Mouse (Mus musculus): ENCODE results near the gene Zfp12. TPM values are rescaled to one million over a fixed set of nuclear protein-coding genes. Genes with fewer than 3 reads are reported as not detected.

Zfp12 gene
- polyA plus RNA-seq, 1 experiment: 12.4 TPM

DNA sequence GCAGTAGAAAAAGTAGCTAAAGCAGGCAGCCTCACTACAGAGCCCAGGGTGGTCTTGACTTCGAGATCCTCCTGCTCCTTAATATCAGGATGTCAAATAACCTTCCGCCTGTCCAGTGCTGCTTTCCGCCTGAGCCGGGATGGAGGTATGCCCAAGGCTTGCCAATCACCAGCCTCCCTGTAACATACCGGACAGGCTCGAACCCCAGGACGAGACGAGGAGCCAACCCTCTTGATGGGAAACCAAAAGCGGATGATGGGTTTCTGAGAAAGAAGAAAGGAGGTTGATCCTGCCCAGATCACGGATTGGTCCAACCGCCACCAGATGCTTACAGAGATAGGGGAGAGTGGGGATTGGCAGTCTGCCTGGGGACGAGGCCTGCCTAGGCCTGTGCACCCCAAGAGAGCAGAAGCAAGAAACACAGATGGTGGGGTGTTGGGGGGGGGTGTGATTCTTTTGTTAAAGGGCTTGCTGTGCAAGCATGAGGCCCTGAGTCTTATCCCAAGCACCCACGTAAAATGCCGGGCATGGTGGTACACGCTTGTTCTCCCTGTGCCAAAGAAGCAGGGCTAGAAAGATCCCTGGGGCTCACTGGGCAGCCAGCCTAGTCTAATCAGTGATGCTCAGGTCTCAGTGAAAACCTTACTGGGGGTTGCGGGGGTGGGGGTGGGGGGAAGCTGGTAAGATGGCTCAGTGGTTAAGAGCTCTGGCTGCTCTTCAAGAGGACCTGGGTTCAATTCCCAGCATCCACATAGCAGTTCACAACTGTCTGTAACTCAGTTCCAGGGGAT lies 37.8 kb downstream of the Zfp12 start:
- no peaks in the 10 kb centered on the region for H3K4me1 ChIP-seq (ENCODE audit: control insufficient read depth, insufficient read depth, low read length)
- no peak for TF ChIP-seq POLR2A (IDR thresholded peaks at IDR 0.05; ENCODE audit: insufficient read depth, low read length)
- no peak overlapping the region for H3K27ac ChIP-seq (ENCODE audit: insufficient read depth, low read length)
- no peak overlapping the region for H3K4me3 ChIP-seq (ENCODE audit: low read depth, low read length)
- H3K9me3 ChIP-seq (replicated peaks; ENCODE audit: control insufficient read depth, insufficient read depth, low read length, poor library complexity, severe bottlenecking): no peaks in the 10 kb centered on the region
- H3K9ac ChIP-seq (ENCODE audit: low read depth, poor library complexity, severe bottlenecking): no peak overlapping the region
- H3K27me3 ChIP-seq (ENCODE audit: control insufficient read depth, insufficient read depth, low read length, poor library complexity, severe bottlenecking): peaks cover 2% of the 10 kb centered on the region; the same call in 1 of the 2 replicates
- no peaks in the 10 kb centered on the region for H3K36me3 ChIP-seq (ENCODE audit: control insufficient read depth, insufficient read depth, low read length, poor library complexity, severe bottlenecking)

DNA sequence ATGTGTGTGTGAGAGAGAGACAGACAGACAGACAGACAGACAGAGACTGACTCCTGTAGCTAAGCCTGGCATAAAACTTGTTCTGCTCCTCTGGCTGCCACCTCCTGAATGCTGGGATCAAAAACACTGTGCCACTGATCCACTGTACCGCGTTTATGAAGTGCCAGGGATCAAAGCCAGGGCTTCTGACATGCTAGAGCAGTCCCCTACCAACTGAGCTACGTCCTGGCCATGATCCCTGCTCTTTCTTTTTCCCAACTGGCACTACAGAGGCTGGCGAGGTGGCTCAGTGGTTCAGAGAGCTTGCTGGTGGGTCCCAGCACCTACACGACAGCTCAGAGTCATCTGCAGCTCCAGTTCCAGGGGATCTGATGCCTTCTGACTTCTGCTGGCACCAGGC lies 40.8 kb downstream of the Zfp12 start:
- Histone ChIP-seq H3K36me3 (ENCODE audit: control insufficient read depth, insufficient read depth, low read length, poor library complexity, severe bottlenecking) (no peaks in the 10 kb centered on the region), H3K9ac (ENCODE audit: low read depth, poor library complexity, severe bottlenecking) (no peak overlapping the region), H3K27me3 (ENCODE audit: control insufficient read depth, insufficient read depth, low read length, poor library complexity, severe bottlenecking) (no peaks in the 10 kb centered on the region), H3K9me3 (replicated peaks; ENCODE audit: control insufficient read depth, insufficient read depth, low read length, poor library complexity, severe bottlenecking) (no peaks in the 10 kb centered on the region), H3K4me1 (ENCODE audit: control insufficient read depth, insufficient read depth, low read length) (no peaks in the 10 kb centered on the region), H3K27ac (ENCODE audit: insufficient read depth, low read length) (no peak overlapping the region), H3K4me3 (ENCODE audit: low read depth, low read length) (no peak overlapping the region)
- TF ChIP-seq POLR2A (IDR thresholded peaks at IDR 0.05; ENCODE audit: insufficient read depth, low read length) (no peak), CTCF (IDR thresholded peaks at IDR 0.05; ENCODE audit: low read depth, low read length) (no peak), EP300 (IDR thresholded peaks at IDR 0.05; ENCODE audit: insufficient read depth, low read depth, low read length) (no peak)

DNA sequence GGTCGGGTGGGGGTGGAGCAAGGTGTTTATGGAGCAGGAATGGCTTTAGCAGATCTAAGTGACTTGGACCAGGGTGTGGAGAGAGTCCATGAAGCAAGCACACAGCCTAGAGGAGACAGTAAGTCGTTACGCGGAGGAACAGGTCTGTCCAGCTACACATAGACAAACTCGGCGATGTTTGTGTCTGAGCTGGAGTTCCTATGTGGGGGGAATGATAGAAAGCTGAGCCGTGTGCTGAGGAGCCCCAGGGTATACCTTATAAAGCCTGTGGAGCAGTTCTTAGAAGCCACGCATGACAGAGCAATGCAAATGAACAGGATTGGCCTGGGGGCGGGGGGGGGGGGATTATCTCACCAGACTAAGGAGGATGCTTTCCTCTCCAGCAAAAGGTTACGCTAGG lies 44.3 kb downstream of the Zfp12 start:
- H3K27ac ChIP-seq (ENCODE audit: insufficient read depth, low read length): no peak overlapping the region
- TF ChIP-seq POLR2A (IDR thresholded peaks at IDR 0.05; ENCODE audit: insufficient read depth, low read length) (no peak), EP300 (IDR thresholded peaks at IDR 0.05; ENCODE audit: insufficient read depth, low read depth, low read length) (no peak), CTCF (IDR thresholded peaks at IDR 0.05; ENCODE audit: low read depth, low read length) (no peak)
- no peak overlapping the region for H3K4me3 ChIP-seq (ENCODE audit: low read depth, low read length)
- no peak overlapping the region for H3K9ac ChIP-seq (ENCODE audit: low read depth, poor library complexity, severe bottlenecking)
- H3K36me3 ChIP-seq (ENCODE audit: control insufficient read depth, insufficient read depth, low read length, poor library complexity, severe bottlenecking): no peaks in the 10 kb centered on the region
- H3K27me3 ChIP-seq (ENCODE audit: control insufficient read depth, insufficient read depth, low read length, poor library complexity, severe bottlenecking): no peaks in the 10 kb centered on the region
- H3K9me3 ChIP-seq (replicated peaks; ENCODE audit: control insufficient read depth, insufficient read depth, low read length, poor library complexity, severe bottlenecking): no peaks in the 10 kb centered on the region
- H3K4me1 ChIP-seq (ENCODE audit: control insufficient read depth, insufficient read depth, low read length): no peaks in the 10 kb centered on the region

DNA sequence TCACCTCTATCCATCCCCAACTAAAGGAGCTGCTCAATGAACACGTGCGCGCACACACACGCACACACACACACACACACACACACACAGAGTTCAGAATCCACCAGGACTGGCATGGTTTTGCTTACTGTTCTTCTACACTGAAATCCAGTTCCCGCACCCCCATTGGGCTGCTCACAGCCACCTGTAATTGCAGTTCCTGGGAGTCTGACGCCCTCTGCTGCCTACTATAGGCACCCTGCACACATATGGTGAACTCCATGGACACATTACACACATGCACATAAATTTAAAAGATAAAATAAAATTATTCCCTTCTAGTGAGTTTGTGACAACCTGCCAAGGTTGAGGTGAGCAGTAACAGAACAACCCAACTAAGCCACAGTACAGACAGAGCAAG lies 49.8 kb downstream of the Zfp12 start:
- Histone ChIP-seq H3K27ac (ENCODE audit: insufficient read depth, low read length) (no peak overlapping the region), H3K27me3 (ENCODE audit: control insufficient read depth, insufficient read depth, low read length, poor library complexity, severe bottlenecking) (no peaks in the 10 kb centered on the region), H3K9ac (ENCODE audit: low read depth, poor library complexity, severe bottlenecking) (no peak overlapping the region), H3K9me3 (replicated peaks; ENCODE audit: control insufficient read depth, insufficient read depth, low read length, poor library complexity, severe bottlenecking) (no peaks in the 10 kb centered on the region), H3K4me3 (ENCODE audit: low read depth, low read length) (no peak overlapping the region), H3K4me1 (ENCODE audit: control insufficient read depth, insufficient read depth, low read length) (no peaks in the 10 kb centered on the region), H3K36me3 (ENCODE audit: control insufficient read depth, insufficient read depth, low read length, poor library complexity, severe bottlenecking) (no peaks in the 10 kb centered on the region)
- TF ChIP-seq CTCF (IDR thresholded peaks at IDR 0.05; ENCODE audit: low read depth, low read length) (peak; percentile 78), EP300 (IDR thresholded peaks at IDR 0.05; ENCODE audit: insufficient read depth, low read depth, low read length) (no peak), POLR2A (IDR thresholded peaks at IDR 0.05; ENCODE audit: insufficient read depth, low read length) (no peak)

DNA sequence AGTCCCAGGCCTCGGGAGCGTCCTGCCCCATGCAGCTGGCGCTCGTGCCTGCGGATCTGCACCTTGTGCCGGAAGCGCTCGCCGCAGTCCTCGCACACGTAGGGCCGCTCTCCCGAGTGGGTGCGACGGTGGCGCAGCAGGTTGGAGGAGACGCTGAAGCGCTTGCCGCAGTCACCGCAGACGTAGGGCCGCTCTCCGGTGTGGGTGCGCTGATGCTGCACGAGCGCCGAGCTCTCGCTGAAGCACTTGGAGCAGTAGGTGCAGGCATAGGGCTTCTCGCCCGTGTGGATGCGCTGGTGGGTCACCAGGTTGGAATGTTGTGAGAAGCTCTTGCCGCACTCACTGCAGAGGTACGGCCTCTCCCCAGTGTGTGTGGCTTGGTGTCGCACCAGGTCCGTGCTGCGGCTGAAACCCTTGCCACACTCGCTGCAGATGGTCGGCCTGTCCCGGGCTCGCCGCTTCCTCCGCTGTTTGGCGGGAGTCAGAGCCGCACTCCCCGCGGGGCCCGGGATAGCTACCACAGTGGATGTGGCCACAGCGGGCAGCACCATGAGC lies 52.9 kb downstream of the Zfp12 start:
- no peaks in the 10 kb centered on the region for H3K9me3 ChIP-seq (replicated peaks; ENCODE audit: control insufficient read depth, insufficient read depth, low read length, poor library complexity, severe bottlenecking)
- TF ChIP-seq POLR2A (IDR thresholded peaks at IDR 0.05; ENCODE audit: insufficient read depth, low read length) (no peak), CTCF (IDR thresholded peaks at IDR 0.05; ENCODE audit: low read depth, low read length) (no peak)
- no peak overlapping the region for H3K27ac ChIP-seq (ENCODE audit: insufficient read depth, low read length)
- peak overlapping the region; percentile 38 for H3K4me3 ChIP-seq (ENCODE audit: low read depth, low read length)
- H3K9ac ChIP-seq (ENCODE audit: low read depth, poor library complexity, severe bottlenecking): peak overlapping the region; percentile 34
- H3K27me3 ChIP-seq (ENCODE audit: control insufficient read depth, insufficient read depth, low read length, poor library complexity, severe bottlenecking): no peaks in the 10 kb centered on the region
- no peaks in the 10 kb centered on the region for H3K4me1 ChIP-seq (ENCODE audit: control insufficient read depth, insufficient read depth, low read length)
- no peaks in the 10 kb centered on the region for H3K36me3 ChIP-seq (ENCODE audit: control insufficient read depth, insufficient read depth, low read length, poor library complexity, severe bottlenecking)

DNA sequence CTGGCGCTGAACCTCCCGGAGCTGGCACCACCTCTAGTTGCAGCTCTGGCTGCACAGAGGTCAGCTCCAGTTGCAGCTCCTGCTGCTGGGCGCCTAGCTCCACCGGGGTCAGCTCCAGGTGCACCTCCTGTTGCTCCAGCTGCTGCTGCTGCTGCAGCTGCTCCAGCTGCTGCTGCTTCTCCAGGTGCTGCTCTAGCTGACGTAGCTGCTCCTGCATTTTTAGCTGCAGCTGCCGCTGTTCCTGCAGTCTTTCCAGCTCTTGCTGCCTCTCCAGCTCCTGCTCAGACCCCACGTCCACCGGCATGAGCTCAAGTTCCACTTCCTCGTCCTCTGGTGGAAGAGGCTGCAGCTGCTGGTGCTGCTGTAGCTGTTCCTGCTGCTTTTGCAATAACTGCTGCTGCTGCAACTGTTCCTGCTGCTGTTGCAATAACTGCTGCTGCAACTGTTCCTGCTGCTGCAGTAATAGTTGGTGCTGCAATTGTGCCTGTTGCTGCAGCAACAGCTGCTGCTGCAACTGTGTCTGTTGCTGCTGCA lies 53.5 kb downstream of the Zfp12 start:
- Histone ChIP-seq H3K36me3 (ENCODE audit: control insufficient read depth, insufficient read depth, low read length, poor library complexity, severe bottlenecking) (no peaks in the 10 kb centered on the region), H3K9ac (ENCODE audit: low read depth, poor library complexity, severe bottlenecking) (peak overlapping the region; percentile 34; the same call in 1 of the 2 replicates), H3K27me3 (ENCODE audit: control insufficient read depth, insufficient read depth, low read length, poor library complexity, severe bottlenecking) (peaks cover 3% of the 10 kb centered on the region), H3K9me3 (replicated peaks; ENCODE audit: control insufficient read depth, insufficient read depth, low read length, poor library complexity, severe bottlenecking) (no peaks in the 10 kb centered on the region), H3K4me1 (ENCODE audit: control insufficient read depth, insufficient read depth, low read length) (no peaks in the 10 kb centered on the region), H3K27ac (ENCODE audit: insufficient read depth, low read length) (no peak overlapping the region), H3K4me3 (ENCODE audit: low read depth, low read length) (peak overlapping the region; percentile 38)
- TF ChIP-seq POLR2A (IDR thresholded peaks at IDR 0.05; ENCODE audit: insufficient read depth, low read length) (no peak), EP300 (IDR thresholded peaks at IDR 0.05; ENCODE audit: insufficient read depth, low read depth, low read length) (no peak), CTCF (IDR thresholded peaks at IDR 0.05; ENCODE audit: low read depth, low read length) (no peak)
